Mouse (Mus musculus) adrenal gland, postnatal 14 days (tissue): ENCODE measurements at regions not wholly inside any gene's neighbourhood (a gene's known extent, or its start where the extent isn't known, plus 50 kb on each side); places are given as distances from the start of the nearest gene placed in this dataset.
"Not testable (repeated sequence)": the region's sequence is repeated elsewhere in the genome, so short reads cannot be mapped to it uniquely, and the experiment has no call there.

Experiments
- DNase-seq: peaks from one replicate; pipeline ENCODE4 v3.0.0; 2021; ENCODE audit warnings: mixed read lengths

GRCm38 (mm10) chr17:13432256-13432655 is 77.9 kb downstream of the Tcp10c start:
- DNase-seq = not testable (repeated sequence)

GRCm38 (mm10) chr17:13434146-13434545 is 79.8 kb downstream of the Tcp10c start:
- not testable (repeated sequence) for DNase-seq

GRCm38 (mm10) chr17:13438790-13439189 is 84.4 kb downstream of the Tcp10c start:
- DNase-seq = not testable (repeated sequence)

- DNase-seq = peak; percentile 61
Measured at GRCm38 (mm10) chr17:13440708-13441530, 86.5 kb downstream of the Tcp10c start.

- not testable (repeated sequence) for DNase-seq
Measured at GRCm38 (mm10) chr17:13442229-13442628, 87.9 kb downstream of the Tcp10c start.

GRCm38 (mm10) chr17:13456869-13457600 is 102.7 kb downstream of the Tcp10c start:
- not testable (repeated sequence) for DNase-seq

- not testable (repeated sequence) for DNase-seq
Measured at GRCm38 (mm10) chr17:13457942-13458341, 103.6 kb downstream of the Tcp10c start.

- DNase-seq = not testable (repeated sequence)
Measured at GRCm38 (mm10) chr17:13458814-13459213, 104.4 kb downstream of the Tcp10c start.

GRCm38 (mm10) chr17:13462663-13463062 is 108.3 kb downstream of the Tcp10c start:
- DNase-seq = not testable (repeated sequence)

- DNase-seq = not testable (repeated sequence)
Measured at GRCm38 (mm10) chr17:13465822-13466221, 111.5 kb downstream of the Tcp10c start.

- not testable (repeated sequence) for DNase-seq
Measured at GRCm38 (mm10) chr17:13469867-13470380, 115.6 kb downstream of the Tcp10c start.

GRCm38 (mm10) chr17:13472460-13473062 is 118.2 kb downstream of the Tcp10c start:
- peak; percentile 81 for DNase-seq

- peak; percentile 70 for DNase-seq
Measured at GRCm38 (mm10) chr17:13474310-13475094, 120.1 kb downstream of the Tcp10c start.

- no peak for DNase-seq
Measured at GRCm38 (mm10) chr17:13478866-13479571, 124.6 kb downstream of the Tcp10c start.

GRCm38 (mm10) chr17:13479572-13480063 is 125.2 kb downstream of the Tcp10c start:
- no peak for DNase-seq

GRCm38 (mm10) chr17:13481445-13482085 is 127.2 kb downstream of the Tcp10c start:
- DNase-seq = no peak

GRCm38 (mm10) chr17:13482136-13482535 is 127.8 kb downstream of the Tcp10c start:
- no peak for DNase-seq

GRCm38 (mm10) chr17:13487291-13488215 is 133.2 kb downstream of the Tcp10c start:
- peak; percentile 86 for DNase-seq
